Mouse (Mus musculus) MEL (cell line): Measurements from ENCODE around the gene Ptpra.

Experiments used
- CTCF ChIP-seq, 3 experiments: IDR thresholded peaks in 2 of 3; conservative IDR thresholded peaks in 1 of 3; 2 replicates each; pipeline ENCODE4 v1.5.1; 2011 to 2012; ENCODE audit warnings: low read length in 3 of 3, low read depth in 2 of 3, mild to moderate bottlenecking in 2 of 3, improper control_type of control experiment in 1 of 3, inconsistent platforms in 1 of 3, mixed read lengths in 1 of 3, moderate library complexity in 1 of 3; ENCODE audit not compliant: control insufficient read depth in 1 of 3, insufficient read depth in 1 of 3, poor library complexity in 1 of 3, severe bottlenecking in 1 of 3
- ELF1 ChIP-seq: IDR thresholded peaks from 2 replicates; pipeline ENCODE4 v1.6.1; 2014; ENCODE audit warnings: low read depth, mild to moderate bottlenecking, inconsistent platforms, low read length, improper control_type of control experiment, moderate library complexity
- EP300 ChIP-seq, 2 experiments: IDR thresholded peaks; 2 replicates each; pipeline ENCODE4 v1.6.1; 2011; ENCODE audit warnings: improper control_type of control experiment in 2 of 2, low read length in 2 of 2, low read depth in 1 of 2, mild to moderate bottlenecking in 1 of 2
- NELFE ChIP-seq: IDR thresholded peaks from 2 replicates; pipeline ENCODE4 v1.6.1; 2011; ENCODE audit warnings: low read depth, low read length, improper control_type of control experiment
- TAL1 ChIP-seq: IDR thresholded peaks from 2 replicates; pipeline ENCODE4 v1.6.1; 2012; ENCODE audit warnings: mild to moderate bottlenecking, inconsistent platforms, low read length, moderate library complexity, mixed read lengths

DNA sequence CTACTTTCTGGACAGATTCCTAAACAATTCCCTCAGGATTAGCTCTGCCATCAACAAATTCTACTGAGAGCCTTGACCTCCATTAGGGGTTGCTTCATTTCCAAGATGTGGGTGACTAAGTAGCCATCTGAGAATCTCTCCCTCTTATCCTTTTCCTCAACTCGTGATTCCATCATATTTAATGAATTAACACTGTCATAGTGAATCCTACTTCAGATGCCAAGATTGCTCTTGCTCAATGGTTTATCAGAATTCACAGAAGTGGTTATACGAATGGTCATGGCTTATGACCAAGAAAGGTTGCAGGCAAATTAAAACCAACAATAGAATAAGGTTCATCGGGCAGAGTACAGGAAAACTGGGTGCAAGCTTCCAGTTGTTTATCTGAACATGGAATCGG lies 48.2 kb upstream of the Ptpra start:
- TF ChIP-seq ELF1 = no peak
- TF ChIP-seq CTCF (IDR thresholded peaks at IDR 0.05 in 2 of 3, conservative IDR thresholded peaks at IDR 0.05 in 1 of 3; ENCODE audit: control insufficient read depth in 1 of 3, insufficient read depth in 1 of 3, low read depth in 2 of 3, low read length in 3 of 3, poor library complexity in 1 of 3, severe bottlenecking in 1 of 3) = no peak
- TF ChIP-seq NELFE = no peak
- TF ChIP-seq EP300 (IDR thresholded peaks at IDR 0.05; ENCODE audit: low read depth in 1 of 2, low read length in 2 of 2) = no peak
- no peak for TF ChIP-seq TAL1
